Mouse (Mus musculus) C2C12 (cell line): ENCODE results near the gene Mettl23. TPM values are rescaled to one million over a fixed set of nuclear protein-coding genes. Genes with fewer than 3 reads are reported as not detected.

Experiments used
- polyA plus RNA-seq: library from polyadenylated mRNA; unstranded; fragments of >200 nt; fragmentation: generic; extraction: Trizol; gene quantifications from one replicate; pipeline ENCODE4 v1.2.1, GENCODE M21; 2012; ENCODE audit warnings: missing spikeins

Gene Mettl23
- polyA plus RNA-seq, 1 experiment, result 15.1 TPM

Other genes starting within 250 kb of the Mettl23 start
- 1.9 TPM for gene Rhbdf2, start 216.3 kb upstream of the Mettl23 start, polyA plus RNA-seq
- gene Prcd, start 189.7 kb upstream of the Mettl23 start, polyA plus RNA-seq, result 1.2 TPM
- gene Cygb, start 189.0 kb upstream of the Mettl23 start, polyA plus RNA-seq, result 0.95 TPM
- not detected for gene St6galnac1, start 67.8 kb upstream of the Mettl23 start, polyA plus RNA-seq
- 70.2 TPM for gene Mxra7, start 15.2 kb upstream of the Mettl23 start, polyA plus RNA-seq
- gene Jmjd6, start 171 bp downstream of the Mettl23 start, polyA plus RNA-seq, result 74.4 TPM
- gene Mfsd11, start 9.2 kb downstream of the Mettl23 start, polyA plus RNA-seq, result 34.0 TPM
- 326 TPM for gene Srsf2, start 9.8 kb downstream of the Mettl23 start, polyA plus RNA-seq
- gene Mgat5b, start 75.6 kb downstream of the Mettl23 start, polyA plus RNA-seq, result not detected